Mouse (Mus musculus): ENCODE data around the gene Masp2.

The Masp2 gene

DNA sequence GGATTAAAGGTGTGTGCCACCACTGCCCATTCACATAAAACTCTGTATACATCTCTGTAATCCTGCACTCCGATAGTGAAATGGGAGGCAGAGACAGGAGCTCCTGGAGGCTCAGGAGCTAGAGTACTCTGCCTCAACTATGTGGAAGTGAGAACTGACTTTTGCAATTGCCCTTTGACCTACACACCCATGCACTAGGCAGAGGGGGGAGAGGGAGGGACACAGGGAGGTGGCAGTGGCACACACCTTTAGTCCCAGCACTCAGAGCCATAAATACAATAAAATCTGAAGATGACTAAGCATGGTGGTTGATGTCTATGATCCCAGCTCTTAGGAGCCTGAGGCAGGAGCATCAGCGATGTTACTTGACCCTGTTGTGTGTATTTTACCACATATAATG is 37.1 kb downstream of the Masp2 start:
- DNase-seq (ENCODE audit: low spot score), result no peak

DNA sequence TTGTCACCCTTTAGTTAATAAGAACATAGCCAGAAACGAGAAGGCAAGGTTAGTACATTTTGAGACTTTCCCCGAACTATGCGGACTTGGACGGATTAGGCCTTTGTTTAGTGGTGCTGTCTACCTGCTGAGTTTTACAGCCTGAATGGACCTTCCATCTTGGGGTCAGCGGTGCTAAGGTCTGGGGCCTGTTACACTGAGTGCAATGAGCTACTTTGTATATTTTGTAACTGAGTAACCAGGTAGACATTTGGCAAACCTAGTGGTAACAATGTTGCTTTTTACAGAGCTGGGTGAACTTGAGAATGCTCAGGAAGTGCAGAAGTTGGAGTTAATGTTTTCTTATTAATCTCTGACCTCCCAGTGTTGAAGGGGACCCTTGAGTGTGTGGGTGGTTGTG is 38.8 kb downstream of the Masp2 start:
- DNase-seq (ENCODE audit: low spot score), result no peak

DNA sequence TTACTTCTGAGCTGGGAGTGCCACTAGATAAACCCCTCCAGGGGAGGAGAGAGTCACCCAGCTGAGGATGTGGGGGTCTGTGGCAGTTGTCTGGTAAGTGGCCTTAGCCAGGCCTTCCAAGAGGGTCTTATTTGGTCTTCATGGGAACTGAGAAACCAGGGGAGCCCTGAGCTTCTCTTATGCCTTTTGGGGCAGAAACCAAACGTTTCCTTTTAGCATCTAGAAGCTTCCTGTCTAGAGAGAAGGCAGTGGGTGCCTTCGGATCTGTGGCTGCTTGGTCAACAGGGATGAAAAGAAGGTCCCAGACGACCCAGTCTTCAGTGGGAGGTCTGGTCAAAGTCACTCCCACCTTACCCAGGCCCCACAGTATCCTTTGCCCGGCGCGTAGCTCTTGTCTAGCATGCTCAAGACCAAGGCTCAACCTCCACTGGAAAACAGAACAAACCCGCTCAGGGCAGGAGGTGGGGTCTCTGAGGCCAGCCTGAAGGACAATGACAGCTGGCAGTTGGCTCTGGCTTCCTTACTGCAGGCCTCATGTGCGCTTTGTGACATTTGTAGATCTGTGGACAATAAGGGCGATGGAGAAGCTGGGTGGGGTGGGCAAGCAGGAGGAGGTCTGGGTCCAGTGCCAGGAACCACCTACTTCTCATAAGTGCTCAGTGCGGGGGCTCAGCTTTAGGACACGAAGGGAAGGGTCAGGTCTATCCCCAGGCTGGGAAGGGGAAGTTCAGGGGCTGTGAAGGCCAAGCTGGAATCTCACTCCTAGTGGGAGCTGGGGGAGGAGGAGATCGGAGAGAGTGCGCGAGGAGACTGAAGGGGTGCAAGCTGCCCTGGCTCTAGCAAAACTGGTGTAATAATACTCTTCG is 41.2 kb downstream of the Masp2 start, which contains the start of gene Gm572:
TSS of gene Gm572 (plus strand) at position 27 of the 866 bp plus-strand sequence.
- no peak for DNase-seq (ENCODE audit: low spot score)

DNA sequence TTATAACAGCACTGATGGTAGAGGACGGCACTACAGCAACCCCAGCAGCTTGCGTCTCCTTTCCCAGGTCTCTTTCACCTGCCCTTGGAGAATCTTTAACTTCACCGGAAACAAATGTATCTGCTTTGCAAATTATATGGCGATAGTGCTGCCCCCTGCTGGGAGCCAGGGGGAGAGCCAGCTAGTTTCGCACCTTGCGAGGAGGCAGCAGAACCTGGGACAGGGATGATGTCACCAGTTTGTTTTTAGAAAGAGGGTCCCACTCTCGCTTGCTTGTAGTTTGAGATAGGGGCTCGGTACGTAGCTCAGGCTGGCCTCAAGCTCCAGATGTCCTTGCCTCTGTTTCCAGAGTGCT is 41.8 kb downstream of the Masp2 start:
- DNase-seq (ENCODE audit: low spot score), result no peak

DNA sequence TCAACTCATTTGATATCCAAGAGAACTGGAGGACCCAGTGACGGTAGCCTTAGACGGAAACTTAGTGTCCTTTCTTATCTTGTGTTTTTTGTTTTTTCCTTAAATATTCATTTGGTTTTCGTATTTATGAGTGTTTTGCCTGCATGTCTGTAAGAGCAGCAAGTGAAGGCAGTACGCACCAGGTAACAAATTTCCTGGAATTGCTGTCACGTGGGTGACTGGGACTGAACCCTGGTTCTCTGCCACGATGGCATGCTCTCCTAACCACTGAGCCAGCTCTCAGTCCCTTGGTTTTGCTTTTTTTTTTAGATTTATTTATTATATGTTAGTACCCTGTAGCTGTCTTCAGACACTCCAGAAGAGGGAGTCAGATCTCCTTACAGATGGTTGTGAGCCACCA is 42.6 kb downstream of the Masp2 start:
- DNase-seq (ENCODE audit: low spot score), result no peak

DNA sequence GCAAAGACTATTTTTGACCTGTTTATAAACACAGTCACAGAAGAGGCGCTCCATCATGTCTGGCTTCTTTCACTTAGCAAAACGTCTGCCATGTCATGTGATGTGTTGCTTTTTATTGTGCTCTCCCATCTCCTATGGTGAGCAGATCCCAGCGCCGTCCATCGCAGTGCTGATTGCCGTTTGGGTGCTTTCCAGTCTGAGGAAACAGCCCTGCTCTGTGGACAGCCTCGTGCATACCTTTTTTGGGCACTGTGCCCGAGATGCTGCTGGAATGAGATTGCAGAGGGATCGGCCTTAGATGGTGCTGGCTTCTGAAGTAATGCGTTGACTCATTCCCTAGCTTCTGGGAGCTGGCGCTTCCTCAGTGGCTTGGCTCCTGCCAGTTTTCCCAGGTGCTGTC is 44.3 kb downstream of the Masp2 start:
- no peak for DNase-seq (ENCODE audit: low spot score)

DNA sequence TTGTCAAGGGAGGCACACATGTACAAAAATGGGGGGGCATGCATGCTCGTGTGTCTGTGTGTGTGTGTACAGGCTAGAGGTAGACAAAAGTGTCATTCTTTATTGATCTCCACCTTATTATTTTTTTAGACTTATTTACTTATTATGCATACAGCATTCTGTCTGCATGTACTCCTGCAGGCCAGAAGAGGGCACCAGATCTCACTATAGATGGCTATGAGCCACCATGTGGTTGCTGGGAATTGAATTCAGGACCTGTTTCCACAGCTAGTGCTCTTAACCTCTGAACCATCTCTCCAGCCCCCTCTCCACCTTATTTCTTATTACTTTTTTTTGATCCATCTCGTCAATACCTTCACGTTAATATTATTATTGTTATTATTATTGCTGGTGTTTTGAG is 47.0 kb downstream of the Masp2 start:
- no peak for DNase-seq (ENCODE audit: low spot score)

DNA sequence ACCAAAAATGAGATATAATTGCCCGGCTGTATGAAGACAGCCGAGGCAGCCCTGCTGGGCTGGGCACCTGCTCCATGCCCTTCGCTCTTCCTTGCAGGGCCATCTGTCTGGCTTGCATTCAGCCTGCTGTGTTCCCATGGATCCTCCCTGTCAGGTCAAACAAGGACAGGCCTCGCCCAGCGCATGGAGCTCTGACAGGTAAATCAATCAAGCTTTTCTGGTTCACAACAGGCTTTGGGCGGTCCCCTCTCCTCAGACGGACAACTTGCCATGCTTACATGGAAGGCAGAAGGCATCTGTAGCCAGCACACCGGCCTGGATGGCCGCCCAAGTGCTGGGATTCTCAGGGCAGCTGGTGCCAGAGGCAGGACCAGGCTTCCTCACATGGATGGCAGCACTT is 48.7 kb downstream of the Masp2 start:
- DNase-seq (ENCODE audit: low spot score), result no peak

DNA sequence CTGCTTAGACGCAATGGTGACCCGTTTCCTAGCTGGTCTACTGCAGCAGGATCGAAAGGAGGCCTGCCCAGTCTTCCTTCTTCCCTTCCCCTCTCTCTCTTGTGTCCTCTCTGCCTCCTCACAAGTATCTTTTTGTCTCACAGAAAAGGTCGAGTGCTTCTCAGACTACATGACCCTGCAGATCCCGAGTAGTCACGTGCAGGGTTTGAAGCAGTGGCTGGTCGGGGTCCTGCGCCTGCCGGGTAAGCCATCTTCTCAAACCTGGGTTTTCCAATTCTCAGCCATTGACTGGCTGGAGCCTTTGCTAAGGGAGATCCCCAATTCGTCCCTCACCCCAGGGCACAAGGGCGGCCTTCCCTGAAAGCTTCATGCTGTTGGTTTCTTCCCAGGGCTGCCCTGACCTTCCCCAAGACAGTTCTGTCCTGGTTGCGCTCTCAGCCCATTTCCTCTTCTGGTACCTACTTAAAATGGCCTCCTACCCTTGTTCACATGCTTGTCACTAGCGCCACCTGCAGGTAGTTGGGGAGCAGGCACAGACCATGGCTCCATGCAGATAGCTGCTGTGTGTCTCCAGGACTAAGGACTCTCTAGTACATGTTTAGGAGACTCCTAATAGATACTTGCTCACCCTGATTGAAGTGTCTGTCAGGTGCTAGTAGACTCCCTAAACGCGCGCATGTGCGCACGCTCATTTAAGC is 52.5 kb downstream of the Masp2 start:
- no peak for DNase-seq (ENCODE audit: low spot score)

DNA sequence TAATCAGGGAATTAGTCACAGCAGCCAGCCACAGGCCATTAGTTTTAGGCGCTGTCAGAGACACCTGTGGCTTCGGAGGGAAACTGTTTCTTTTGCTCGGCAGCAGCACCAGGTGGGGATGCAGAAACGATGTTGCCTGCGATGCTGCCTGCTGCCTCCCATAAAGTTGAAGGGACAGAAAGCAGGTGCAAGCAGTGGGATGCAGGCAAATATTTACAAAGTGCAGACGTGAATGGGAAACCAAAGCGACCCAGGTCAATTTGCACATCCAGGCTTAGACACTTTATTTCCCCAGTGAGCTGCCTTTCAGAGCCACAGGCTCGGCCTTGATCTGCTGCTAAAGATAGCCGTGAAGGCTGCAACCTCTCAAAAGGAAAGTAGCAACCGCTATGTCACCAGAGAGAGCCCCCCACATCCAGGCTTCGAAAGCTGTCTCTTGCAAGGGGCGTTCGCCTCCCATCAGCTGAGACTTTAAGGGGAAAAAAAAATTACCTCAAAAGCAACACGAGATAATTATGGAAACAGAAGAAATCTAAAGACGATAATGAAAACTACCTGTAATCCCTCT is 54.4 kb downstream of the Masp2 start:
- no peak for DNase-seq (ENCODE audit: low spot score)

DNA sequence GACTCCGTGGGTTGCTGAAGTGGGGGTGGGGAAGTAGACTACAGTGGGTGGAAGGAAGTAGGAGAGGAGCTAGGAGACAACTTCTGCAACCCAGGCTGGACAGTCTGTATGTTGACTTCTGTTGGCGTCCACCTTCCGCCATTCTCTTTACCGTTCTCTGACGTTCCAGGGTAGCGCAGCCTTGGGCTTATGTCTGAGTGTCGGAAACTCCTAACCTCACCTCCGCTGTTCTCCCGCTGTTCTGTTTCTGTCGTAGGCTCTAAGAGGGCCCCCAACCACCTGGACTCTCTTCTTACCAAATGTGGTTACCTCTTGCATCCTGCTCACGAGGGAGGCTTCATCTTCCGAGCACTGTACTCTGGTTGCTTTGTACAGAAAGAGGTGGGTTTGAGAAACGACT is 55.4 kb downstream of the Masp2 start:
- no peak for DNase-seq (ENCODE audit: low spot score)

DNA sequence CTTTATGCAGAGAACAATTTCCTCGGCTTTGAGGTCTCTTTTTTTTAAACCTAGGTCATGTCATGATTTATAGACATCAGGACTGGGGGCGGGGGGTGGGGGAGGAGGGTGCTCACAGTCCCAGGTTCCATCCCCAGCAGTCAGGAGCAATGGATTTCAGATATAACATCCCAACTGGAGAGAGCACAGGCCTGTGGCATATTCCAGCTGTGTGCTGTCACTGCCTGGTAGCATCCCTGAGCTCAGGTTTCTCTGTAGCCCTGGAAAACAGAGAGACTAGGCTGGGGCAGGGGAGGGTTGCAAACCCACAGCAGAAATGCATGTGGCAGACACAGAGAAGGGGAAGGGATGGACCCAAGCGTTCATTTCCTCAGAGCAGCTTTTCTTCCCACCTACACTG is 57.8 kb downstream of the Masp2 start:
- no peak for DNase-seq (ENCODE audit: low spot score)

DNA sequence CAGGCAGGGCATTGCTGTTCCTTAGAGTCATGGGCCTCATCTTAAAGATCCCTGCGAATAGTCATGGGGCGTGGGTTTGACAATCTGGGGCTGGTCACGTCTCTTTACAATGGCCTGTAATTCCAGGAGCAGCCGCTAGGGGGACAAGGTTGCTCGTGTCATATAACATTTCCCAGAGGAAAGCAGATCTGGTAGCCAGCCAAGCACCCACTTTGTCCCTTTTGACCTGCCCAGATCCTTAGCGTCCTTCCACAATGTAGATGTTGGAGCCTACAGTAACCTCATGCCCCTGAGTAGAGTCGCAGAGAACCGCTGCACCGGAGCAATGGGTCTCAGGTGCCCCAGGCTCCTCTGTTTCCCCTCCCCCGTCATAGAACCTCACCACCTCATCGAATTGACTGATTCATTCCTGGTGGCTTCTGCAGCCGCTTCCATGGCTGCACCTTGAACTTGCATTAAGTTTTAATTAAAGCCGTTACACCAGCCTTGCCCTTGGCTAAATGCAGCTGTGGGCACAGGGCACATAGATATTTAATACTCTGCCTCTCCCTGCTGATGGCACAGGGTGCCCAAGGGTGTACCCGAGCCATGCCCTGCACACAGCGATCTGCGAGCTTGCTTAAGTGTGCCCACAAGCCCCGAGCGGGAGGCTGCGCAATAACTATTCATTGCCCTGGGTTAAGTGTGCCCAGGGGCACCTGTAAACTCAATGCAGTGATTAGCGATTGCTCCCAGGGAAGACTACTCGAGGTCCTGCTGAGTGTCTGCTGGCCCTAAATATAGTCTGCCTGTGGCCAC is 60.0 kb downstream of the Masp2 start:
- DNase-seq (ENCODE audit: low spot score), result no peak

DNA sequence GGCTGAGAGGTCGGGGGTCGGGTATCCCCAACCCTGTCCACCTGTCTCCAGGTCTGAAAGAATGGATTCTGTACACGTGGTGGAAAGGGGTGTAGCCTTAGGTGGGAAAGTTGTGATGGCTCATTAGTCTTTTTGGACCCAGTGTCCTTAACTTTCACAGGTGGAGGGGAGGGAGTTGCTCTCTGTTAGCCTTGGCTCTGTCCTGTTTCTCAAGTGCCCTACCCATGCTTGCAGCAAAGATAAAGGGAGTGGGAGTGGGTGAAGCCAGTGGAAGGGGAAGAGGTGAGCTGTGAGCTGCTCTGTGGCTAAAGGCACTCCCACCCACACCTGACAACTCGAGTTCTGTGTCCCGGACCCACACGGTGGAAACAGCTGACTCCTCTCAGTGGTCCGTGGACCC is 61.0 kb downstream of the Masp2 start:
- no peak for DNase-seq (ENCODE audit: low spot score)

DNA sequence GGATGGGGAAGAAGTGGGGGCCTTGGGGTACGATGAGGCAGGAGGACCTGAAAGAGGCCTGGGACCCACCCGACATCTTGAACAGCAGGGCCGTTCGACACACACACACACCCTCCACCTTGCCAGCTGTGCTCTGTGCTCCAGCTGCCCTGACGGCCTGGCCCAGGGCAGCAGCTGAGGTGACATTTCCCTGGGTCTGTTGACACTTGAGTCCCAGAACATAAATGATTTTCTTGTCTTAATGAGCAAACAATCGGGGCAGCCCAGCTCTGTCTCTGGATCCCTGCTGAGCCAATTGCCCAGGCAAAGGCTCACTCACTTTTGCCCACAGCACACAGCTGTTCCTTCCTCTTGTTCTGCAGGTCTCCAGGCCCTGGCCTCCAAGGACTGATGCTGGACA is 61.7 kb downstream of the Masp2 start:
- no peak for DNase-seq (ENCODE audit: low spot score)

Measured in ovary, adult 18-20 months (tissue).